Mouse (Mus musculus) olfactory bulb, adult 2 months (tissue): ENCODE measurements around the gene Fbxl4.

ENCODE experiments used
- CTCF ChIP-seq: fragments of 200-500 bp; IDR thresholded peaks from 2 replicates; pipeline ENCODE4 v1.5.1; 2012; ENCODE audit warnings: low read depth, mild to moderate bottlenecking, low read length, moderate library complexity; ENCODE audit not compliant: insufficient read depth
- POLR2A ChIP-seq: fragments of 200-500 bp; IDR thresholded peaks from 2 replicates; pipeline ENCODE4 v1.6.1; 2012; ENCODE audit warnings: mild to moderate bottlenecking, low read depth, low read length, moderate library complexity; ENCODE audit not compliant: insufficient read depth

GRCm38 (mm10) chr4:22478488-22479367 is 121.4 kb downstream of the Fbxl4 start:
- no peak for TF ChIP-seq CTCF
- TF ChIP-seq POLR2A: no peak
